Mouse (Mus musculus): ENCODE measurements around the gene Ccm2l. TPM values are rescaled to one million over a fixed set of nuclear protein-coding genes. Genes with fewer than 3 reads are reported as not detected.

Gene Ccm2l
- polyA plus RNA-seq, 1 experiment from 2014 or later: 10.7 TPM

GRCm38 (mm10) chr2:153107046-153107766, 41.5 kb downstream of the Ccm2l start:
- TF ChIP-seq EP300 (IDR thresholded peaks at IDR 0.05): no peak
- TF ChIP-seq CTCF (IDR thresholded peaks at IDR 0.05): no peak
- H3K9me3 ChIP-seq (ENCODE audit: low read length): no peaks in the 10 kb centered on the region
- no peaks in the 10 kb centered on the region; the same call in 1 of the 2 replicates for H3K4me1 ChIP-seq (ENCODE audit: insufficient read depth, low read depth, low read length)
- no peaks in the 10 kb centered on the region for H3K36me3 ChIP-seq (ENCODE audit: insufficient read depth, low read length)
- peaks cover 21% of the 10 kb centered on the region for H3K27me3 ChIP-seq (replicated peaks; ENCODE audit: insufficient read depth, low read length)
- ATAC-seq: no peak
- WGBS: 33% methylated on average over 23 of the region's 23 CpGs
- H3K4me2 ChIP-seq (replicated peaks; ENCODE audit: low read depth, low read length): peak overlapping the region; percentile 67
- DNase-seq (ENCODE audit: low spot score): no peak
- H3K27ac ChIP-seq (ENCODE audit: low read length): no peak overlapping the region
- no peak overlapping the region for H3K9ac ChIP-seq (replicated peaks; ENCODE audit: low read depth)
- peak overlapping the region; percentile 16; the same call in 1 of the 2 replicates for H3K4me3 ChIP-seq (ENCODE audit: low read depth, low read length)

- 4% methylated on average over 15 of the region's 15 CpGs for WGBS
- no peak overlapping the region for H3K9ac ChIP-seq (replicated peaks; ENCODE audit: low read depth)
- ATAC-seq: peak; percentile 43; the same call in 1 of the 2 replicates
- TF ChIP-seq EP300 (IDR thresholded peaks at IDR 0.05) (no peak), CTCF (IDR thresholded peaks at IDR 0.05) (no peak)
- H3K27ac ChIP-seq (ENCODE audit: low read length): no peak overlapping the region
- DNase-seq (ENCODE audit: low spot score): peak; percentile 19
- peak overlapping the region; percentile 16; the same call in 1 of the 2 replicates for H3K4me3 ChIP-seq (ENCODE audit: low read depth, low read length)
- H3K27me3 ChIP-seq (replicated peaks; ENCODE audit: insufficient read depth, low read length): peaks cover 21% of the 10 kb centered on the region
- H3K4me2 ChIP-seq (replicated peaks; ENCODE audit: low read depth, low read length): peak overlapping the region; percentile 67
- no peaks in the 10 kb centered on the region for H3K36me3 ChIP-seq (ENCODE audit: insufficient read depth, low read length)
- no peaks in the 10 kb centered on the region for H3K9me3 ChIP-seq (ENCODE audit: low read length)
- H3K4me1 ChIP-seq (ENCODE audit: insufficient read depth, low read depth, low read length): no peaks in the 10 kb centered on the region; the same call in 1 of the 2 replicates
Measured at GRCm38 (mm10) chr2:153107802-153108201, 42.0 kb downstream of the Ccm2l start.

- peak within 1 kb of the TSS; percentile 19; the same call in 1 of the 2 replicates for H3K9ac ChIP-seq (replicated peaks; ENCODE audit: low read depth)
- no peaks in the 10 kb centered on the region for H3K36me3 ChIP-seq (ENCODE audit: insufficient read depth, low read length)
- peak within 1 kb of the TSS; percentile 67 for H3K4me2 ChIP-seq (replicated peaks; ENCODE audit: low read depth, low read length)
- ATAC-seq (peak; percentile 95), DNase-seq (ENCODE audit: low spot score) (peak; percentile 81)
- H3K4me1 ChIP-seq (ENCODE audit: insufficient read depth, low read depth, low read length): no peaks in the 10 kb centered on the region; the same call in 1 of the 2 replicates
- peaks cover 21% of the 10 kb centered on the region for H3K27me3 ChIP-seq (replicated peaks; ENCODE audit: insufficient read depth, low read length)
- H3K9me3 ChIP-seq (ENCODE audit: low read length): no peaks in the 10 kb centered on the region
- peak within 1 kb of the TSS; percentile 41 for H3K4me3 ChIP-seq (ENCODE audit: low read depth, low read length)
- TF ChIP-seq CTCF (IDR thresholded peaks at IDR 0.05) (no peak), EP300 (IDR thresholded peaks at IDR 0.05) (peak; percentile 51)
- H3K27ac ChIP-seq (ENCODE audit: low read length): peak within 1 kb of the TSS; percentile 43; the same call in 1 of the 2 replicates
- WGBS: 3% methylated on average over 42 of the region's 52 CpGs
Measured at GRCm38 (mm10) chr2:153108313-153109264, 42.8 kb downstream of the Ccm2l start, which contains the start of gene Hck. TSS of gene Hck (plus strand) at chr2:153108468.

GRCm38 (mm10) chr2:153109596-153109995, 43.8 kb downstream of the Ccm2l start:
- ATAC-seq (no peak), DNase-seq (ENCODE audit: low spot score) (no peak)
- TF ChIP-seq EP300 (IDR thresholded peaks at IDR 0.05) (no peak), CTCF (IDR thresholded peaks at IDR 0.05) (no peak)
- H3K4me3 ChIP-seq (ENCODE audit: low read depth, low read length): no peak overlapping the region
- no peaks in the 10 kb centered on the region for H3K36me3 ChIP-seq (ENCODE audit: insufficient read depth, low read length)
- no peak overlapping the region for H3K27ac ChIP-seq (ENCODE audit: low read length)
- 57% methylated on average over 7 of the region's 7 CpGs for WGBS
- H3K4me1 ChIP-seq (ENCODE audit: insufficient read depth, low read depth, low read length): no peaks in the 10 kb centered on the region; the same call in 1 of the 2 replicates
- no peak overlapping the region for H3K4me2 ChIP-seq (replicated peaks; ENCODE audit: low read depth, low read length)
- no peaks in the 10 kb centered on the region for H3K9me3 ChIP-seq (ENCODE audit: low read length)
- H3K9ac ChIP-seq (replicated peaks; ENCODE audit: low read depth): no peak overlapping the region
- H3K27me3 ChIP-seq (replicated peaks; ENCODE audit: insufficient read depth, low read length): peaks cover 21% of the 10 kb centered on the region

GRCm38 (mm10) chr2:153111298-153111697, 45.5 kb downstream of the Ccm2l start:
- WGBS: 76% methylated on average over 7 of the region's 7 CpGs
- H3K4me3 ChIP-seq (ENCODE audit: low read depth, low read length): no peak overlapping the region
- H3K36me3 ChIP-seq (ENCODE audit: insufficient read depth, low read length): no peaks in the 10 kb centered on the region
- TF ChIP-seq CTCF (IDR thresholded peaks at IDR 0.05) (no peak), EP300 (IDR thresholded peaks at IDR 0.05) (no peak)
- no peak overlapping the region for H3K9ac ChIP-seq (replicated peaks; ENCODE audit: low read depth)
- H3K4me1 ChIP-seq (ENCODE audit: insufficient read depth, low read depth, low read length): no peaks in the 10 kb centered on the region; the same call in 1 of the 2 replicates
- ATAC-seq: no peak
- no peaks in the 10 kb centered on the region for H3K9me3 ChIP-seq (ENCODE audit: low read length)
- no peak for DNase-seq (ENCODE audit: low spot score)
- no peak overlapping the region for H3K27ac ChIP-seq (ENCODE audit: low read length)
- peaks cover 21% of the 10 kb centered on the region for H3K27me3 ChIP-seq (replicated peaks; ENCODE audit: insufficient read depth, low read length)
- H3K4me2 ChIP-seq (replicated peaks; ENCODE audit: low read depth, low read length): no peak overlapping the region

GRCm38 (mm10) chr2:153115679-153116081, 49.9 kb downstream of the Ccm2l start:
- H3K9ac ChIP-seq (replicated peaks; ENCODE audit: low read depth): no peak overlapping the region
- H3K4me2 ChIP-seq (replicated peaks; ENCODE audit: low read depth, low read length): no peak overlapping the region
- H3K4me3 ChIP-seq (ENCODE audit: low read depth, low read length): no peak overlapping the region
- no peaks in the 10 kb centered on the region for H3K4me1 ChIP-seq (ENCODE audit: insufficient read depth, low read depth, low read length)
- no peak overlapping the region for H3K27ac ChIP-seq (ENCODE audit: low read length)
- H3K9me3 ChIP-seq (ENCODE audit: low read length): no peaks in the 10 kb centered on the region
- H3K36me3 ChIP-seq (ENCODE audit: insufficient read depth, low read length): no peaks in the 10 kb centered on the region
- WGBS: 75% methylated on average over 4 of the region's 4 CpGs
- no peak for TF ChIP-seq EP300 (IDR thresholded peaks at IDR 0.05)
- TF ChIP-seq CTCF (IDR thresholded peaks at IDR 0.05): no peak
- 0 out of 2 replicates have a peak, but pooled peaks cover 1% of the 10 kb centered on the region for H3K27me3 ChIP-seq (replicated peaks; ENCODE audit: insufficient read depth, low read length)
- no peak for ATAC-seq
- DNase-seq (ENCODE audit: low spot score): no peak

Data from lung, postnatal 0 days (tissue).